Mouse (Mus musculus): ENCODE data around the gene Trp53bp1. TPM values are rescaled to one million over a fixed set of nuclear protein-coding genes. Genes with fewer than 3 reads are reported as not detected.
A peak's percentile ranks its signal among the peaks of the same experiment; 100 is the strongest.

Gene Trp53bp1
- polyA plus RNA-seq, 1 experiment from 2014 or later: 43.6 TPM

GRCm38 (mm10) chr2:121294182-121294581 is 23.0 kb upstream of the Trp53bp1 start:
- 13% methylated on average over 4 of the region's 4 CpGs for WGBS
- no peaks in the 10 kb centered on the region for H3K36me3 ChIP-seq
- peak; percentile 66 for ATAC-seq (replicated peaks; ENCODE audit: insufficient number of reproducible peaks, insufficient read depth, low FRiP score, low read depth)
- peak overlapping the region; percentile 76 for H3K4me2 ChIP-seq
- peaks cover 41% of the 10 kb centered on the region for H3K27me3 ChIP-seq
- peak overlapping the region; percentile 60 for H3K4me3 ChIP-seq
- peak overlapping the region; percentile 86 for H3K27ac ChIP-seq
- peaks cover 50% of the 10 kb centered on the region for H3K4me1 ChIP-seq (replicated peaks)
- H3K9ac ChIP-seq: peak overlapping the region; percentile 69
- H3K9me3 ChIP-seq (replicated peaks): no peaks in the 10 kb centered on the region

GRCm38 (mm10) chr2:121292316-121293013 is 21.3 kb upstream of the Trp53bp1 start:
- Histone ChIP-seq H3K4me1 (replicated peaks) (peaks cover 50% of the 10 kb centered on the region), H3K9me3 (replicated peaks) (no peaks in the 10 kb centered on the region), H3K4me2 (no peak overlapping the region), H3K27ac (no peak overlapping the region), H3K27me3 (peaks cover 34% of the 10 kb centered on the region), H3K36me3 (no peaks in the 10 kb centered on the region), H3K4me3 (no peak overlapping the region), H3K9ac (no peak overlapping the region)
- WGBS: 73% methylated on average over 5 of the region's 5 CpGs
- no peak for ATAC-seq (replicated peaks; ENCODE audit: insufficient number of reproducible peaks, insufficient read depth, low FRiP score, low read depth)

GRCm38 (mm10) chr2:121289730-121290540 is 18.7 kb upstream of the Trp53bp1 start:
- no peaks in the 10 kb centered on the region for H3K9me3 ChIP-seq (replicated peaks)
- no peaks in the 10 kb centered on the region for H3K36me3 ChIP-seq
- 4% methylated on average over 36 of the region's 36 CpGs for WGBS
- H3K27ac ChIP-seq: no peak overlapping the region
- H3K4me3 ChIP-seq: peak overlapping the region; percentile 58
- no peak for ATAC-seq (replicated peaks; ENCODE audit: insufficient number of reproducible peaks, insufficient read depth, low FRiP score, low read depth)
- peaks cover 28% of the 10 kb centered on the region for H3K4me1 ChIP-seq (replicated peaks)
- H3K27me3 ChIP-seq: peaks cover 25% of the 10 kb centered on the region
- H3K9ac ChIP-seq: peak overlapping the region; percentile 26
- H3K4me2 ChIP-seq: peak overlapping the region; percentile 89

GRCm38 (mm10) chr2:121288901-121289729 is 17.9 kb upstream of the Trp53bp1 start, which contains the start of gene Map1a:
Map1a (plus strand) TSS chr2:121289600.
- 1% methylated on average over 48 of the region's 48 CpGs for WGBS
- Histone ChIP-seq H3K9ac (peak within 1 kb of the TSS; percentile 57), H3K4me3 (peak within 1 kb of the TSS; percentile 58), H3K27ac (peak within 1 kb of the TSS; percentile 33), H3K36me3 (no peaks in the 10 kb centered on the region), H3K4me2 (peak within 1 kb of the TSS; percentile 89), H3K9me3 (replicated peaks) (no peaks in the 10 kb centered on the region), H3K4me1 (replicated peaks) (peaks cover 20% of the 10 kb centered on the region), H3K27me3 (peaks cover 25% of the 10 kb centered on the region)
- peak; percentile 89 for ATAC-seq (replicated peaks; ENCODE audit: insufficient number of reproducible peaks, insufficient read depth, low FRiP score, low read depth)

GRCm38 (mm10) chr2:121287850-121288249 is 16.6 kb upstream of the Trp53bp1 start:
- Histone ChIP-seq H3K4me3 (no peak overlapping the region), H3K9ac (no peak overlapping the region), H3K27ac (no peak overlapping the region), H3K27me3 (peaks cover 25% of the 10 kb centered on the region), H3K4me2 (no peak overlapping the region), H3K4me1 (replicated peaks) (peaks cover 12% of the 10 kb centered on the region), H3K9me3 (replicated peaks) (no peaks in the 10 kb centered on the region), H3K36me3 (no peaks in the 10 kb centered on the region)
- no peak for ATAC-seq (replicated peaks; ENCODE audit: insufficient number of reproducible peaks, insufficient read depth, low FRiP score, low read depth)
- WGBS: 67% methylated on average over 2 of the region's 2 CpGs

- Histone ChIP-seq H3K36me3 (peaks cover 17% of the 10 kb centered on the region; the same call in 1 of the 2 replicates), H3K9ac (peak overlapping the region; percentile 32; the same call in 1 of the 2 replicates), H3K9me3 (replicated peaks) (no peaks in the 10 kb centered on the region), H3K4me1 (replicated peaks) (peaks cover 13% of the 10 kb centered on the region), H3K27me3 (no peaks in the 10 kb centered on the region), H3K4me3 (peak overlapping the region; percentile 93), H3K27ac (peak overlapping the region; percentile 56), H3K4me2 (peak overlapping the region; percentile 66)
- ATAC-seq (replicated peaks; ENCODE audit: insufficient number of reproducible peaks, insufficient read depth, low FRiP score, low read depth): no peak
- WGBS: 25% methylated on average over 4 of the region's 4 CpGs
Observed at GRCm38 (mm10) chr2:121271928-121272516, 815 bp upstream of the Trp53bp1 start.

DNA sequence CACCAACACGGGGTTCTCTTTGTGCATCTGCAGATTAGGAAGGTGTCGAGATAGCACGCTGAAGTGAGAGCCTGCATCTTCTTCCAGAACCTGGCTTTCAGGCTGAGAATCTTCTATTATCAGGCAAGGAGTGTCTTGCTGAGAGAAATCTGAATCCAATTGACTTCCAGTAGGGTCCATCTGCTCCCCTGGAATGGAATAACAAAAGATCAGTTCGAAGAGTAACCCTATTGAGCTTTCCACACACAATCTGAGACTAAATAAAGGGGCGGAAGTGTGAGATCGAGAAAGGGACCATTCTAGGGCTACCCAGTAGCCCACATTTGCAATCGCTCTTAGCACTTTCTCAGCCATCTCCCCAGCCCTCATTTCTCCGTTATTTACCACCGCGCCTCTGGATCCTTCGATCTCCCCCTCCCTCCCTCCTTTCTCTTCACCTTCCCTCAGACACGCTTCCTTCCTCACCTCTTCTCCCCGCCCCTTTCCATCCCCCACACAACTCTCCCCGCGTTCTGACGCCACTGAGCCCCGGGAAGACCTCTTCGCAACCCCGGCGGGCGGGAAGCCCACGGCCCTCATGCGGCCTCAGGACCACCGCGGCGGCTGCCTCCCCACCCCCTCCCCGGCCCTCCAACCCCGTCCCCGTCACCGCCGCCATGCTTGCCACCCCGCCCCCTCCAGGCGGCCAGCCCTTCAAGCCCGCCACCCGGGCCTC is 529 bp downstream of the Trp53bp1 start:
- ATAC-seq (replicated peaks; ENCODE audit: insufficient number of reproducible peaks, insufficient read depth, low FRiP score, low read depth): peak; percentile 72
- Histone ChIP-seq H3K27me3 (no peaks in the 10 kb centered on the region), H3K4me1 (replicated peaks) (peaks cover 13% of the 10 kb centered on the region), H3K36me3 (peaks cover 17% of the 10 kb centered on the region; the same call in 1 of the 2 replicates), H3K9ac (peak overlapping the region; percentile 87), H3K4me3 (peak overlapping the region; percentile 93), H3K9me3 (replicated peaks) (no peaks in the 10 kb centered on the region), H3K4me2 (peak overlapping the region; percentile 66), H3K27ac (peak overlapping the region; percentile 80)
- 1% methylated on average over 34 of the region's 35 CpGs for WGBS

DNA sequence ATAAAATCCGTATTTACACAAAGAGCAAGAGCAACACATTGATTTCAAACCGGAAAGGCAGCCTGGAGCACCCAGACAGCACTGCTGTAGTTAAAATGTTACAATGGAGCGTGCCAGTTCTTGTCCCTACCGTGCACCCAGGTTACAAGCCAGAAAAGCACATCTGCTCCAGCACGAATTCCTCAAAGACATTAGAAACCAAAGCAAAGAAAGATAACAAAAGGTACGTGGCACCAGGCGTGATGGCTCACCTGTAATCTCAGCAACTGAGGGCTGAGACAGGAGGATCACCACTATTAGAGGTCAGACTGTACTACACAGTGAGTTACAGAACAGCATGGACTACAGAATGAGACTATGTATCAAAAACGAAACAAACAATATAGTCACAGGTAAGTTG is 2.8 kb downstream of the Trp53bp1 start:
- H3K9me3 ChIP-seq (replicated peaks): no peaks in the 10 kb centered on the region

GRCm38 (mm10) chr2:121249758-121250157 is 21.4 kb downstream of the Trp53bp1 start:
- WGBS: 93% methylated on average over 2 of the region's 2 CpGs

More for the DNA sequence above, 2.8 kb downstream of the Trp53bp1 start:
- Histone ChIP-seq H3K4me3 (no peak overlapping the region), H3K36me3 (peaks cover 17% of the 10 kb centered on the region; the same call in 1 of the 2 replicates), H3K9ac (no peak overlapping the region), H3K4me1 (replicated peaks) (peaks cover 13% of the 10 kb centered on the region), H3K27me3 (no peaks in the 10 kb centered on the region), H3K4me2 (no peak overlapping the region), H3K27ac (no peak overlapping the region)
- 82% methylated on average over 8 of the region's 8 CpGs for WGBS
- no peak for ATAC-seq (replicated peaks; ENCODE audit: insufficient number of reproducible peaks, insufficient read depth, low FRiP score, low read depth)

DNA sequence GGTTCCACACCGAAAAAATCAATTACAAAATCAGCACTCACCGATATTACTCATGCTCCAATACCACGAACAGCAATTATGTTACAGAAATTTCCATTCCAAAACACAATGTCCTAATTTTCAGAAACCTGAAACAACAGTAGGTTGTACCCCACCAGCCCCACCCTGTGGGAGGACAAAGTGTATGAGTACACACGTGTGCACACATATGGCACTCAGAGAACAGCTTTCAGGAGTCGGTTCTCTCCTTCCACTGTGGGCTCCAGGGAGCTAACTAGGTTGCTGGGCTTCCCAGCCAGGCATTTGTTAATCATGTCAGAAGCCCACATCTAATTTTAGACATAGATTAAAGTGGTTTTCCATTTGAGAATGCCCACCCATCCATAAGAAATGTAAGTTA is 27.1 kb downstream of the Trp53bp1 start:
- Histone ChIP-seq H3K4me3 (no peak overlapping the region), H3K4me2 (no peak overlapping the region), H3K36me3 (peaks cover 65% of the 10 kb centered on the region), H3K9ac (no peak overlapping the region), H3K9me3 (replicated peaks) (no peaks in the 10 kb centered on the region), H3K27ac (no peak overlapping the region), H3K27me3 (no peaks in the 10 kb centered on the region), H3K4me1 (replicated peaks) (peaks cover 9% of the 10 kb centered on the region; the same call in 1 of the 2 replicates)
- ATAC-seq (replicated peaks; ENCODE audit: insufficient number of reproducible peaks, insufficient read depth, low FRiP score, low read depth): no peak
- 83% methylated on average over 5 of the region's 5 CpGs for WGBS

More at GRCm38 (mm10) chr2:121249758-121250157, 21.4 kb downstream of the Trp53bp1 start:
- no peak overlapping the region for H3K4me2 ChIP-seq
- no peak overlapping the region for H3K27ac ChIP-seq
- no peaks in the 10 kb centered on the region for H3K27me3 ChIP-seq
- peaks cover 4% of the 10 kb centered on the region; the same call in 1 of the 2 replicates for H3K4me1 ChIP-seq (replicated peaks)
- H3K36me3 ChIP-seq: peaks cover 85% of the 10 kb centered on the region
- H3K9me3 ChIP-seq (replicated peaks): no peaks in the 10 kb centered on the region
- no peak overlapping the region for H3K9ac ChIP-seq
- no peak for ATAC-seq (replicated peaks; ENCODE audit: insufficient number of reproducible peaks, insufficient read depth, low FRiP score, low read depth)
- no peak overlapping the region for H3K4me3 ChIP-seq
